Mouse (Mus musculus) thymus, postnatal 36 days (tissue): ENCODE results near the gene Slc16a14.

ENCODE experiments used
- DNase-seq, 2 experiments: peaks; one replicate each; pipeline ENCODE4 v3.0.0; 2022; ENCODE audit warnings: mixed read lengths in 2 of 2

The Slc16a14 gene

GRCm38 (mm10) chr1:84864645-84865044, 70.3 kb downstream of the Slc16a14 start:
- no peak for DNase-seq

GRCm38 (mm10) chr1:84861255-84861630, 73.7 kb downstream of the Slc16a14 start:
- no peak for DNase-seq

- no peak for DNase-seq
These were observed 74.3 kb downstream of the Slc16a14 start for GRCm38 (mm10) chr1:84860360-84861254.

GRCm38 (mm10) chr1:84859597-84859996, 75.3 kb downstream of the Slc16a14 start:
- no peak for DNase-seq
